Mouse (Mus musculus): ENCODE data around the gene Clcn1.

Gene Clcn1

DNA sequence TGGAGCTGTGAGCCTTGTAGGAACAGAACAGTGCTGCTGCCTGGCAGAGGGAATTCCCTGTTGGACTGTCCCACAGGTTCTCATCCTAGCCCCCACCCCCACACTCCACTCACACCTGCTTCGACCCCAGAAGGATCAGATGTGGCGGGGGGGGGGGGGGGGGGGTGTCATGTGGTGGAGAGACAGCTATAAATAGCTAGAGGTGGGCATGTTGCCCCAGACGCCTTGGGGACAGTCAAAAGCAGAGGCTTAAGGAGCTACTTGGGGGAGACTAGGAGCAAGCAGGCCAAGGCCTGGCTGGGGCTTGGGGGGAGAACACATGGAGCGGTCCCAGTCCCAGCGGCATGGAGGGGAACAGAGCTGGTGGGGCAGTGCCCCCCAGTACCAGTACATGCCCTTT lies at the start of gene Clcn1:
TSS of gene Clcn1 (plus strand) at position 238 of the 400 bp plus-strand sequence.
- DNase-seq (ENCODE audit: low spot score), result no peak

DNA sequence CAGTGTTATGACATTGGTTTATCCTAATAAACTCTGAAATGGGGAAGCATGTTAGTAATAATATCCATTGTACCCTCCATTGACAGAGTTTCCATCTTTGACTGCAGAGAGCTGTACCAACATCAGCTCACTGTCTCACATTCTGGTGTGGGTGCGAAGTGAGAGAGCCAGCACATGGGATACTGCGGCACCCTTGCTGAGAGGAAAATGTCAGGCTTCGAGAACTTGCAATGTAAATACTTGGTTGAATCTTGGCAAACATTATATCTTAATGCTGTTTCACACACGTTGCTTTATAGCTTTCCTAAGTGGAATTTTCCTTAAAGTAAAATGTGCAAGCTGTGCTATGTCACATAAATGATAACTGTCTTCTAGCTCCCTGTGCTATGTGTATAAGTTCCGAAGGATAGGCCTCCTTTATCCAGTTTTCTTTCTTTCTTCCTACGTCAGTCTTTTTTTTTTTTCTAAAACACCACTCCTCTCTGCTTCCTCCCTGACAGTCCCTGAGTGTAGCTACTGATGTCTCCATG lies 49.1 kb upstream of the Clcn1 start:
- DNase-seq (ENCODE audit: low spot score), result no peak

DNA sequence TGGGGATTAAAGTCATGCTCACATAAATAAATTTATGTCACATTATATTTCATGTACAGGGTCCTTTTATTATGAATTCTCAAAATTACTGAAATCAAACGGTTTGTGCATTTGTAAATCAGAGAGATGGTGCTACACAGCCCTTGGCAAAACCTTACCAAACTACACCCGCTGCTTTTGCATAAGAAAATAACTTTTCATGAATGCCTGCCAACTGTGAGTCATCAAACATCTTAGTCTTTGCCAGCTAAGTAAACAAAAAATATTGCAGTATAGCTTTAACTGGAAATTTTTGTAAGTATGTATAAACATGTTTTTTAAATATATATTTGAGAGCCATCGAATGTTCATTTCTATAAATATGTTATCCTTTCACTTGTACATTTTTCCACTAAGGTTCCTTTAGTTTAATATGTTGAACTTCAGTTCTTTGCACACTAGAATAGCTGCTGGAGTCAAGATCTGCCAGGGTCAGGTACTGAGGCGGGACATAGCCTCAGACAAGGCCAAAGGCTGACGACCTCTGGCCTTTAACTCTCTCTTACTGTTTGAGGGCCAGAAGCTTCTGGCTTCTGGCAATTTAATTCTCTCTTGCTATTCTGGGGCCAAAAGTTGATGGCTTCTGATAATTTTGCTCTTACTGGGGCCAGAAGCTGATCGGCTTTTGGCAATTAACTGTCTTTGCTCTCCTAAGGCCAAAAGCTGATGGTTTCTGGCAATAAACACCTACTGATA lies 45.0 kb upstream of the Clcn1 start:
- DNase-seq (ENCODE audit: low spot score), result no peak

DNA sequence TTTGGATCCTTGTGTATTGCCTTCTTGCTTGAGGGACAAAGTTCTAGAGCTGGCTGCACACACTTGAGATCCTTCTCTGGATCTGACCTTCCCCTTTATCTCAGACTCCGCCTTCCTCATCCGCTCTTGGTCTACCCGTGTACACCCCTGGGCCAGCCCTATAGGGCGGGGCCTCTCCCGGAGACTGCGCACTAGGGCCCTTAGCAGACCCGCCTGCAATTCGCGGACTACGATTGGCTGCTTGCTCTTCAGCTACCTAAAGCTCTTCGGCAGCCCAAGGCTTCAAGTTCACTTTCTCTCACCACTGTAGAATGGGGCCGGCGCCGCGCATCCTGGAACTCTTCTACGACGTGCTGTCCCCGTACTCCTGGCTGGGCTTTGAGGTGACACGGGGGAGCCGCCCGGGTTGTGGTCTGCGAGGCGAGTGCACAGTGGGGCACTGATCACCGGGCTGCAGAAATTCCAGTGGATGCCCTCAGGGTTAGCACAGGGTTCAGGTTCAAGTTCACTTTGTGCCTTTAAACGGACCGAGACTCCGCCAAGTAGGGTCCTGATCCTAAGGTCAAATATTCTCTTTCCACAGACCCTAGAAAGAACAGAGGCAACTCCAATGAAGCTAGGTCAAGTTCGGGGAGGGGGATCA lies 40.7 kb upstream of the Clcn1 start, which contains the start of gene Gstk1:
TSS of gene Gstk1 (plus strand) at position 225 of the 643 bp plus-strand sequence.
- DNase-seq (ENCODE audit: low spot score), result peak; percentile 83

DNA sequence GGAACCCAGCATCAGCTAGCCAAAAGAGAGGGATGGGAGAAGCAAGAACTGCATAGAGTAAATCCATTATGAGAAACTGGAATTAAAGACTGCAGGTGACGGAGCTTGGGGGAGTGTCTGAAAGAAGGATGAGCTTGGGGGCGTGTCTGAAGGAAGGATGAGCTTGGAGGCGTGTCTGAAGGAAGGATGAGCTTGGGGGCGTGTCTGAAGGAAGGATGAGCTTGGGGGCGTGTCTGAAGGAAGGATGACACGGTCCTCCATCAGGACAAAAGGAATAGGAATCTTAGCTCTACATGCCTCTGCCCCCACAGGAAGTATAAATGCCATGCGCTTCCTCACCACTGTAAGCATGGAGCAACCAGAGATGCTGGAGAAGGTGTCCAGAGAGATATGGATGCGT lies 39.3 kb upstream of the Clcn1 start:
- peak; percentile 33 for DNase-seq (ENCODE audit: low spot score)

DNA sequence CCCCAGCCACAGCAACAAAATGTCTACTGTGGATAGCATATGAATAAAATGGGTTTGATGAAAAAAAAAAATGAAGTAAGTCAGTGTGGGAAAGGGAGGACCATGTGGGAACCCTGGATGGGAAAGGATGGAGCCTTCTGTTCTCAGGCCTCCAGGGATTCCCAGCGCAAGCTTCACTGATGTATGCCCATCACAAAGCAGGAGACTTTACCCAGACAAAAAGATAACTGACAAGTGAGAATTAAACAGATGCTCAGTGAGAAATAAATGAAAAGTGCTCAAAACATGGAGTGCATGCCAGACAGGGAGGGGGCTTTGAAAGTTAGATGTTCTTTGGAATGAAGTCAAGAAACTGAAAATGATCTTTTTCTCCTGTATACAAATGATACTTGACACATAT lies 38.5 kb upstream of the Clcn1 start:
- no peak for DNase-seq (ENCODE audit: low spot score)

DNA sequence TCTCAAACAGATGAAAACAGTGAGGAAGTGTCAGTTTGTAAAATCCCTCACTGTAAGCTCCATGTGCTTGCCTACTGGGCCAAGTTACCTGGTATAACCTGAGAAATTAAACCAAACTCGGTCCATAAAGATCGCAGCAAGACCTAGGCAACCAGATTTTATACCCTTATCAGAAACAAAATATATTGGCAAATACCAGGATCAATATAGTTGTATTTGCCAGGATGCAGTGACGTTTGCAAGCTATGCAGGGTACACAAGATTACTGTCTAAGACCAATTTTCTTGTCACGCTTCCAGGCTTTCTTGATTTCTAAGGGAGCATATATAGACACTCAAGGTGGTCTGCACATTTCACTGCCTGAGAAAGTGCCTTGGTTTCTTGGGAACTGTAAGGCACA lies 34.7 kb upstream of the Clcn1 start:
- DNase-seq (ENCODE audit: low spot score), result no peak

DNA sequence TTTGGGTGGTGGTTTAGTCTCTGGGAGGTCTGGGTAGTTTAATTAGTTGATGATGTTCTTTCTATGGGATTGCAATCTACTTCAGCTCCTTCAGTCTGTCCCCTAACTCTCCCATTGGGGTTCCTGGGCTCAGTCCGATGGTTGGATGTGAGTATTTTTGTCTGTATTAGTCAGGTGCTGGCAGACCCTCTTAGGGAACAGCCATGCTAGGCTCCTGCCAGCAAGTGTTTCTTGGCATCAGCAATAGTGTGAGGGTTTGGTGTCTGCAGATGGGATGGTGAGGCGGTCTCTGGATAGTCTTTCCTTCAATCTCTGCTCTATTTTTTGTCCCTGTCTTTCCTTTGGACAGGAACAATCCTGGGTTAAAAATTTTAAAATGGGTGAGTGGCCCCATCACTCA lies 33.4 kb upstream of the Clcn1 start:
- no peak for DNase-seq (ENCODE audit: low spot score)

DNA sequence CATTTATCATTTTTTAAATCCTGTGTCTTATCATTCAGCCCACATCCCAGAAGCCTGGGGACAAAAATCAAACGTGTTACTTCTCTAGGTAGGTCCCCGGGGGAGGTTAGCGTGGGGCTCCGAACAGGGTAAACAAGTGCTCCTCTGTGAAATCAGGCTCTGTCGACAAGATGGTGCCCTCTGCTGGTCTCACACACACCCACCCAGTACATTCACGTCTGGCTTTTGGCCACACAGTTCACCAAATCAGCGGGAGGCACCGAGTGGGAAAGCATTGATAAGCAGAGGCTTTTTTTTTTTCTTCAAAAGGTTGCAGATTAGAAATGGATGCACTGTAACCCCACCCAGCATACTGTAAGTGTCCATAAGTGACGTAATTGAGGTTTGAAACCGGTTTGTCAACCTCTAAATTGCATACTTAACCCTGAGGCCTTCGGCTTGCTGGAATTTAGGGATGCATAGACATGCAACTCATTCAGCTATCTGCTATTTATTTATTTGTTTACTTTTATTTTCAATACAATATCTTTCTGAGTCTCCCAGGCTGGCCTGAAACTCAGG lies 29.1 kb upstream of the Clcn1 start:
- peak; percentile 72 for DNase-seq (ENCODE audit: low spot score)

DNA sequence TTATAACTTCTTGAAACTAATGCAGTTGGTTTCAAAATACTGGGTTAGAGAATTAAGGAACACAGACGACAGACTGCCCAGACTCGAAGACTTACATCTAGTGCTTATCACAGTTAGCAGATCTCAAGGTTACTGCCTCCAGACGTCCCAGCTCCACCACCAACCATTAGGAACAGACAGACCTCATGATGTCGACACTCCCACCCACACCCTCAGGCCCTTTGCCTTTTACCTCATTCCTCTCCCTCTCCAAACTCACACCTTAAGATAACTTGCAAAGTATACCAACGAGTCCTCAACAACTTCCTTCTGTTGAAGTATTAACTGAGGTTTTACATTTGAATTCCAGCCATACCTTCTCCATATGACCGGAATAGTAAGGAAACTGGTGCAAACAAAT lies 26.1 kb upstream of the Clcn1 start:
- no peak for DNase-seq (ENCODE audit: low spot score)

DNA sequence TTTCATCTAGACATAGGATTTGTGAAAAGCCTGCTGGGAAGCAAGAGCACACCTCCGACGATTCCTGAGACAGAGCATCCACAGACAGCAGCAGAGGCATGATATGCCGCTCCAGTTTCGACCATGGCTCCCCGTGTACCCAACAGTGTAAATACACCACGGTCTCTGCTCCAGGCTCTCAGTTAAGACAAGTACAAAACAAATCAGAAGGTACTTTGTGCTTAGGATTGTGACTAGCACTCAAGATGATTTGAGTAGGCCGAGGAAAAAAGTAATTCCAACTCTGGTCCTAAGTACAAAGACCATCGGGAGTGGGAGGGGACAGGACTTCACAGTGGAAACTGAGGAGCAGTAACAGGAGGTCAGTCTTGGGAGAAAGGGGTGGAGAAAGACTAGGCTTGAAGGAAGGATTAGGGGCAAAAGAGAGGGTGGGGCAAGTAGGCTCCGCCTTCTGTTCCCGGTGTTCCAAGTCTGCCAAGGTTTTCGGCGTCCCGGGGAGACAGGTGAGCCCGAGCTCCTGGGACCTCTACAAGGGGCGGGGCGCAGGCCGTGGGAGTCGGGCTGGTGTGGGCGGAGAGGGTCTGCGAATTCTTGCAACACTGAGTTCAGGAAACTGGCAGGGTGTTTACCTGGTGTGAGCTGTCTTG lies 24.8 kb upstream of the Clcn1 start, which contains the start of gene Tmem139:
TSS of gene Tmem139 (plus strand) at position 447 of the 647 bp plus-strand sequence.
- DNase-seq (ENCODE audit: low spot score), result no peak

DNA sequence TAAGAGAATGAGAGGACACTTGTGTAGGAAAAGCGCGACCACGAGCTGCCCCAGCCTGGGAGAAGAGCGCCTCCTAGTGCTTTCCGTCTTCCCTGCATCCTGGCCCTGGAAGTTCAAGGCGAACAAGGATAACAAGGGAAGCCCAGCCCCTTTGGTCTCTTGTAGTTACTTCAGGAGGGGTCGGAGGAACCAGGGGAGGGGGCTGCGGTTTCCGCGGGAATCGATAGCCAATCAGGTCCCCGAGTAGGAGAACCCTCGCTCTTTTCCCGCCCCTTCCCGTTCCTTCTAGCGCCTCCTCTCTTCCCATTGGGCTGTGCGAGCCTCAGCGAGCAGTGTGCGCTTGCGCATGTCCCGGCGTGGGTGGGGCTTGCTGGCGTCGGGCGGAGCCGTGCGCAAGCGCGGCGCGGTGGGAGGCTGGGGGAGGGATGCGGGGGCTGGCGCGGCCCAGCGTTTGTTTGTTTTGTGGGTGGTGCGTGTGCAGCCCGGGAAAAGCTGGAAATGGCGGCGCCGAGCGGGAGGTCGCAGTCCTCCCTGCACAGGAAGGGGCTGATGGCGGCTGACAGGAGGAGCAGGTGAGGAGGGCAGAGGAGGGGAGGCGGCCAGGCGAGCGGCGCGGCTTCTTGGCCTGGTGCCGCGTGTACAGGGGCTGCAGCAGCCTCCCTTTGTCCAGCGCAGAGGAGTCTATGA lies 21.7 kb upstream of the Clcn1 start, which contains the start of gene Casp2:
TSS of gene Casp2 (plus strand) at position 360 of the 687 bp plus-strand sequence.
- peak; percentile 97 for DNase-seq (ENCODE audit: low spot score)

DNA sequence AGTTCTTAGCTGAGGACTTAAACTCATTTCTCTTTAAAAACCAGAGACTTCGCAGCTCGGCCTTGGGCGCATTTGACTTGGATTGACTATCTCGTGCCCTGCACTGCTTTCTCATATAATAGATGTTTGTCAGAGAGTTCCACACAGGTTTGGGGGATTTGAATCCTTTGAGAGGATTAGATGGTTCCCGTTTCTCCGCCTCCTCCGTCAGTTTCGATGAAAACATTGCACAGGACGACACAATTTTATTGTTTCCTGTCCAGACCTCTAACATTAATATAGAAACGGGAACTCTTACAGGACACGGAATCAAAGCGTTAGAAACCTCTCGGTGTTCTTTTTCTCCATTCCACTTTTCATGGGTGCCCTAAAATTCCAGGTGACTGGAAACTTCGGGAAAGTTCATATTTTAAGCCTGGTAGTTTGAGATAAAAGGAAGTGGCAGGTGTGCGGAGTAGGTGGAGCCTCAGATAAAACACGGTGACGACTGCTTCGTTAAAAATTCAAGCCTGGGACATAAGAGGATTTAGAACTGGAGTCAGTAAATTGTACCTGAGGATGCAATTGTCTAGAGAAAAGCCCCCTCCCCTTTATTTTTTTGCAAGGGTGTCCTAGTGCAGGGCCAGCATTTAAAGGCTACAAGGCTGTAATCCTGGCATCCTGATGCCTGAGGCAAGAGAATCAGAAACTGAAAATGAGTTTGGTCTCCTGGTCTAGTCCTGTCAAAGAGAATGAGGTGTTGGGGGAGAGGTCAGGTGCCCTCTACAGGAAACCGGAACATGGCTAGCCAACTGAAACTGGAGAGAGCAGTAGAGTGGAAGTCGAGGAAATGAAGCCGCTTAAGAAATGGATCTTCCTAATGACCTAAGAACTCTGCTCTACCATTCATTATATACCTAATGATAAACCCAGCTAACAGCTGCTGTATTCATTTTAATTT lies 20.8 kb upstream of the Clcn1 start:
- peak; percentile 64 for DNase-seq (ENCODE audit: low spot score)

DNA sequence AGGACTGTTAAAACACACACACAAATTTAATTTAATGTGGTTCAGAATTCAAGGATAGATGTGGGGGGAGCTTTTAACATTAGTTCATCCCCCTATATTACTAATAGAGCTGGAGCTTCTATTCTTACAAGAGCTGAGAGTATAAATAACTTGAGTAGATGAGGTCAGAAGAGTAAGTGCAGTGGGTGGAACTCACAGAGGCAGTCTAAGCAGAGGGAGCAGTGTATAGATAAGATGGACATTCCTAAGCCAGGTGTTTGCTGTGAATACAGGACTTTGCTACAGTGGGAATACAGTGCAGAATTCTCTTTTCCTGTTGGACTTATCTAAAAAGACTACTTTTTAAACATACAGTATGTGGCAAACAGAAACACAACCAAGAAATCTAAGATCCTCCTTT lies 15.7 kb upstream of the Clcn1 start:
- no peak for DNase-seq (ENCODE audit: low spot score)

DNA sequence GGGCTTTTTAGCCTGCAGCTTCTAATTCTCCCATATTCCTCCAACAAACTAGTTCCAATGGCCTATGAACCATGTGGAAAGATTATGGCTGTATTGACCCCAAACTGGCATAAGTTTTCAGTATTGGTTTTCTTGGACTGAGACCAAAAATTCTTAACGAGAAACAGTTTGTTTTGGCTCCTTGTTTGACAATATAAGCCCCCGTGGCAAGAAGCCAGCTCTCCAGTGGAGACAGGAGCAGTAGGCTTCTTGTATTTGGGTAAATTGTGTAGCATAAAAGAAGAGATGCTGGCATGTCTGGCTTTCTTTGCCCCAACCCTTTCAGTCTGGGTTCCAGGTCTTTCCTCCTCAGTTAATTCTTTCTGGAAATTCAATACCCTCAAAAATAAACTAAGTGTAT lies 10.3 kb upstream of the Clcn1 start:
- no peak for DNase-seq (ENCODE audit: low spot score)

DNA sequence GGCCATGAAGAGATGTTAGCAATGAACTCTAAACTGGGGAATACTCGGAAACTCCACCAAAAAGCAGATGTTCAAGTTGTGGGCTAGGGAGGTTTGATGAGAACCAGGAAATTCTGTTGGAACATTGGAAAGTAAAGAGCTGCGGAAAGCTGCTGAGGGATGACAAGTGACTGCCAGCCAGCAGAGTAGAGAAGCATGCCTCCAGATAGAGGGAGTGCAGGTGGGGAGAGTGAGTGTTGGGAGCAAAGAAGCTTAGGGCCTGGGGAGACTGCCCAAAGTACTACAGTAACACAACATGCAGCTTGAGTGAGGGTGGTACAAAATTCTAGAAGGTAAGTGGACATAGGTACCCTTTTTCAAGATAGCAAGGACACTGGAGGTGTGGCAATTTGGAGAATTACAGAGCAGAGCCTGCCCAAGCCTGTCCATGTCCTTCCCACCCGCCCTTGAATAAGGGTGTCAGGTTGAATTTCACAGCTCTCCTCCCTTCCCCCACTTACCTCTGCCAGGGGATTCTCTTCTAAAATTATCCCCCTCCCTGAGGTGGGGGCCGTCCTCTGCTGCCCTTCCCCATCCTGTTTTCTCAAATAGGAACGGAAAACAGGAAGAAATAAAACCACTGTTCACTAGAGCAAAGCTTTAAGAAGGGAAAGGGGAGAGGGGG lies 3.5 kb upstream of the Clcn1 start:
- DNase-seq (ENCODE audit: low spot score), result no peak

DNA sequence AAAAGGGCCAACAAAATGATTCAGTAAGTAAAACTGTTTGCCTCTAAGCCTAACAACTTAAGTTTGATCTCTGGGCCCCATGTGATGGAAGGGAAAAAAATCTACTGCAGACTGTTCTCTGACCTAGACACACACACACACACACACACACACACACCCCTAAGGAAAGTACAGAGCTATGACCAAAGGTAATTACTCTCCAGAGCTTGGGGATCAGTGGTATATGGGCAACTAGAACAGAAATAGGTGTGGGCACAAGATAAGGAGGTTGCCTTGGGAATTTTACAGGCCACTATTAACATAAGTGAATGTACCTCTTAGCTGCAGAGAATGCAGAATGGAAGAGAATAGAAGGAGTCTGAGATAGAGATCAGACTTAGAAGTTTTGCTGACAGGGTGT lies 1.1 kb downstream of the Clcn1 start:
- DNase-seq (ENCODE audit: low spot score), result no peak

DNA sequence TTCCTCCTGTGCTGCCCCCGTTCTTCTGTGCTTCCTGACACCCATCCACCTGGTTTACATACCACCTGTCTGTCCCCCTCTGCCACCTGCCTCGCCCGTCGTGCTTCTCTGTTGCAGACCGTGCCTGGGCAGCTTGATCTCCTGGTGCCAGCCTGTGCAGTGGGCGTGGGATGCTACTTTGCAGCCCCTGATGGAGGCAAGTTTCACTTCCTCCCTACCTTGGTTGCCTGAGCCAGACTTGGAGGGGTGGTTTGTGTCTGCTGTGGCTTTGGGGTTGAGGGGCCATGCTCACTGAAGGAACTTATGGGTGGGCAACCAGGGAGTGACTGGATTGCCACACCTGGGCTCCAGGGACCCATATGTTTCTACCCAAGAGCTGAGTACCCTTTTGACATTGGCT lies 6.8 kb downstream of the Clcn1 start:
- no peak for DNase-seq (ENCODE audit: low spot score)

DNA sequence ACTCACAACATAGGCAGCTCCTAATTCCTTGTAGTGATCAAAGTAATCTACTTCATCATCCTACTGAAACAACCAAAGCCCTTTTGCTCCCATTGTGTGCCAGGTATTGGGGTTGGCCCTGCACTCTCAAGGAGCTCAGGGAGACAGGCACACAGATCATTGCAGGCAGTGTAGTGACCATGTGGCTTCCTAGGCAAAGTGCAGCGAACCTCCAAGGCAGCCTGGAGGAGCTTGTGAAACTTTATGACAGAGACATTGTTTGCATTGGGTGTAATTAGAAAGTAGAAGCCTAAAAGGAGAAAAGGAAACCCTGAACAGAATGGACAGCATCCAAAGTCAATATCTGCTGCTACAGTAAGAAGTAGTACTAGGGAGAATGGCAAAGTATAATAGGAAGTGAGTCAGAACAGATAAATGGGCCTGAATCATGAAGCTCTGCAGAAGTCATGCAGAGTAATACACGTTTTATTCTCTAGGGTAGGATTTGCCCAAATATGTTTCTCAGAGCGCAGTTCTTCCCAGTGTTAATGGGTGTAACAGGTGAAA lies 9.1 kb downstream of the Clcn1 start:
- no peak for DNase-seq (ENCODE audit: low spot score)

DNA sequence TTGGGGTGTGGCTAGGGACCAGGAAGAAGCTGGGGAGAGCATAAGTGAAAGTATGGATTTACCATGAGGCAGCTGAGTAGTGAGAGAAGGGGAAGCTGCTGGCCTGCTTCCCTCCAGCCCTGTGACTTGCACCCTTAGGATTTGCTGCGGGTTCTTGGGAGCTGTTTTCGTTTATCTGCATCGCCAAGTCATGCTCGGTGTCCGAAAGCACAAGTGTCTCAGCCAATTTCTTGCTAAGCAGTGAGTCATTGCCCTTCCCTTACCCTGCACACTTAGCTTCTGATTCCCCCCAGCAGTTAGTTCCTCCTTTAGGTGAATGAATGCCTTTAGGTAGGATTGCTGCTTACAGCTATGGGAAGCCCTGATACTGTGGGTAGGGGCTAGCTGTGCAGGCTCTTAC lies 12.9 kb downstream of the Clcn1 start:
- DNase-seq (ENCODE audit: low spot score), result no peak
